Mouse (Mus musculus): Measurements from ENCODE around the gene Hectd4. TPM values are rescaled to one million over a fixed set of nuclear protein-coding genes. Genes with fewer than 3 reads are reported as not detected.
"Not testable (repeated sequence)": the region's sequence is repeated elsewhere in the genome, so short reads cannot be mapped to it uniquely, and the experiment has no call there.

Hectd4 gene
- polyA plus RNA-seq, 1 experiment from 2014 or later, result 7.3 TPM

DNA sequence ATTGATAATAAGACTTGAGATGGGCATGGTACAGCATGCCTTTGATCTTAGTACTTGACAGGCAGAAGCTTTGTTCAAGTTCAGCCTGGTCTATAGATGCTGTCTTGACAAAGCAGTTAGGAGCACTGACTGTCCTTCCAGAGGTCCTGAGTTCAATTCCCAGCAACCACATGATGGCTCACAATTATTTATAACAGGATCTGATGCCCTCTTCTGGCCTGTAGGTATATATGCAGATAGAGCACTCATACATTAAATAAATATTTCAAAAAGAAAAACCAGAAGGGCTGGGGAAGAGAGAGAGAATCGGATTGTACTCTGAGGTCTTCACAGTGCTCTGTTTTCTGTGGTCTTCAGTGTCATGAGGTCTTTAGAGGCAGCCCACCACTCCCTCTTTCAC is 17.6 kb upstream of the Hectd4 start:
- Histone ChIP-seq H3K27me3 (ENCODE audit: control insufficient read depth, insufficient read depth, low read length) (no peaks in the 10 kb centered on the region), H3K4me3 (ENCODE audit: low read depth, low read length) (no peak overlapping the region), H3K36me3 (ENCODE audit: control insufficient read depth, insufficient read depth, low read length) (peaks cover 16% of the 10 kb centered on the region), H3K27ac (ENCODE audit: low read depth, low read length) (no peak overlapping the region), H3K9me3 (replicated peaks; ENCODE audit: control insufficient read depth, low read length) (no peaks in the 10 kb centered on the region), H3K4me2 (no peak overlapping the region), H3K4me1 (ENCODE audit: control insufficient read depth, insufficient read depth, low read length) (peaks cover 16% of the 10 kb centered on the region), H3K9ac (ENCODE audit: low read depth, low read length) (no peak overlapping the region)
- ATAC-seq (replicated peaks; ENCODE audit: insufficient number of reproducible peaks, low FRiP score, low TSS enrichment), result no peak
- 83% methylated on average over 1 of the region's 1 CpGs for WGBS (ENCODE audit: insufficient replicate concordance)

DNA sequence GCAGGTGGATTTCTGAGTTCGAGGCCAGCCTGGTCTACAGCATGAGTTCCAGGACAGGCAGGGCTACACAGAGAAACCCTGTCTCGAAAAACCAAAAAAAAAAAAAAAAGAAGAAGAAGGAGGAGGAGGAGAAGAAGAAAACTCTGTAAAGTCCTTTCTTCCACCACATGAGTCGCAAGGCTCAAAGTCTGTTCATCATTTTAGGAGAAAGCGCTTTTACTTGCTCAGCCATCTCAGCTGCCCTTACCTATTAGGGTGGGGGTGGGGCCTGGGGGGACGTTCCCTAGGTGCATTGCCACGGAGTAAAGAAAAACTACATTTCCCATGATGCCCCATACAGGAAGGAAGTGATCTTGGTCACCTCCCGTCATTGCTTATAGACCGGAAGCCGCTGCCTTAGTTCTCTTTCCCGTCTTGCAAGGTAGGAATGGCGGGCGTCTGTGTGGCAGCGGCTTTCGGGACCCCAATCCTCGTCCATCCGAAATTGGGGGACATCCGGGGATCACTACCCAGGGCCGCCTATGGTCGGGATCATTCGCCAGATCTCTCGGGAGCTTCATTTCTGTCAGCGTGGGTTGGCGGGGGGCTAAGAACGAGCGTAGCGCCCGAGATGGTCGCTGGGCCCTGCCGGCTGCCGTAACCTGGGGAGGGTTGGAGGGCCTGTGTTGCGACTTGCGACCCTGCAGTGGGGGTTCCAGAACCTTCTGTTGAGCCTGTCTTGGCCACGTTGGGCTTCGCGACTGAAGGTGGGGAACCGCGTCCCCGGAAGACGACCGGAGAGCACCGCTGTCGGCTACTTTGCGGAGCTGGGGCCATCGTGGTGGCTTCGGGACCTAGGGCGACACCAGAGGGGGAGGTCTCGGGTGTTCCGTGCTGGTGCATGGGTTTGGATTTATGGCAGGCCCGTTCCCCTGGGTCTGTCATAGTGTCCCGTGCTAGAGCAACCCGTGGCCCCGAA is 15.6 kb upstream of the Hectd4 start, which contains the start of gene Rpl6:
TSS of gene Rpl6 (plus strand) at position 350 of the 958 bp plus-strand sequence.
- peak; percentile 77 for ATAC-seq (replicated peaks; ENCODE audit: insufficient number of reproducible peaks, low FRiP score, low TSS enrichment)
- peak within 1 kb of the TSS; percentile 89 for H3K4me3 ChIP-seq (ENCODE audit: low read depth, low read length)
- peak within 1 kb of the TSS; percentile 82 for H3K9ac ChIP-seq (ENCODE audit: low read depth, low read length)
- H3K27me3 ChIP-seq (ENCODE audit: control insufficient read depth, insufficient read depth, low read length), result no peaks in the 10 kb centered on the region
- H3K9me3 ChIP-seq (replicated peaks; ENCODE audit: control insufficient read depth, low read length), result no peaks in the 10 kb centered on the region
- H3K4me2 ChIP-seq, result peak within 1 kb of the TSS; percentile 81
- 2% methylated on average over 52 of the region's 52 CpGs for WGBS (ENCODE audit: insufficient replicate concordance)
- peak within 1 kb of the TSS; percentile 75 for H3K27ac ChIP-seq (ENCODE audit: low read depth, low read length)
- H3K36me3 ChIP-seq (ENCODE audit: control insufficient read depth, insufficient read depth, low read length), result peaks cover 31% of the 10 kb centered on the region
- H3K4me1 ChIP-seq (ENCODE audit: control insufficient read depth, insufficient read depth, low read length), result peaks cover 16% of the 10 kb centered on the region

DNA sequence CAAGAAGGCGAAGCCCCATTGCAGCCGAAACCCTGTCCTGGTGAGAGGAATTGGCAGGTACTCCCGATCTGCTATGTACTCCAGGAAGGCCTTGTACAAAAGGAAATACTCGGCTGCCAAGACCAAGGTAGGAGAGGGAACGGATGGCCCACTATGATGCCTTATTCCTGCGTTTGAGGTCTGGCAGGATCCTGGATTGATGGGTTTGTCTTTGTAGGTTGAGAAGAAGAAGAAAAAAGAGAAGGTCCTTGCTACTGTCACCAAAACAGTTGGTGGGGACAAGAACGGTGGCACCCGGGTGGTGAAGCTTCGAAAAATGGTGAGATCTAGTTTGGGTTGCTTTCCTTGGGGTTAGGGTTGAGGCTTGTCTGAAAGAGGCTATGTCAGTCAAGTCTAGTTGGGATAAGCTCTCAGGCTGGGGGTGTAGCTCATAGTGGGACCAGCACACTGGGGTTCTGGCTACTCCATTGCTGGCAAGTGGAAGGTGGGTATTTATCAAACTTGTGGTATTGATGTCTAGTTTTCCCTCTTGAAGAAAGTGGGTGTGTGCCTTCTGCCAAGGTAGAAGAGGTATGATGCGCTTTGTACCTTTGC is 14.4 kb upstream of the Hectd4 start:
- ATAC-seq (replicated peaks; ENCODE audit: insufficient number of reproducible peaks, low FRiP score, low TSS enrichment); H3K27me3 ChIP-seq (ENCODE audit: control insufficient read depth, insufficient read depth, low read length); H3K9me3 ChIP-seq (replicated peaks; ENCODE audit: control insufficient read depth, low read length); H3K27ac ChIP-seq (ENCODE audit: low read depth, low read length): not testable (repeated sequence)
- Histone ChIP-seq H3K4me2 (peak overlapping the region; percentile 81), H3K9ac (ENCODE audit: low read depth, low read length) (peak overlapping the region; percentile 82), H3K4me3 (ENCODE audit: low read depth, low read length) (peak overlapping the region; percentile 89), H3K36me3 (ENCODE audit: control insufficient read depth, insufficient read depth, low read length) (peaks cover 42% of the 10 kb centered on the region), H3K4me1 (ENCODE audit: control insufficient read depth, insufficient read depth, low read length) (peaks cover 16% of the 10 kb centered on the region)
- 75% methylated on average over 8 of the region's 10 CpGs for WGBS (ENCODE audit: insufficient replicate concordance)

DNA sequence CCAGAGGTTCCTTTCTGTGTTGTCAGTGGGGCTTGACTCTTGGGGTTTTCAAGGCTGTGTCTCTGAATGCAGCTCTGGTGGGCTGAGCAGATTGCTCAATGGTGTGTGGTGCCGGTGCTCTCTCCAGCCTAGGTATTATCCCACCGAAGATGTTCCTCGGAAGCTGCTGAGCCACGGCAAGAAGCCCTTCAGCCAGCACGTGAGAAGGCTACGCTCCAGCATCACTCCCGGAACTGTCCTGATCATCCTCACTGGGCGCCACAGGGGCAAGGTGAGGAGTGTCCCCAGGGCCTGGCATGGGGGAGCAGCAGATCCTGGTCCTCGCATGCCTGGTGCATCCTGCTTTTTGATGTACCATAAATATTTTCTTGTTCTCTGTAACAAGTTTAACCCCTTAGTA is 13.5 kb upstream of the Hectd4 start:
- H3K4me2 ChIP-seq, result peak overlapping the region; percentile 81

DNA sequence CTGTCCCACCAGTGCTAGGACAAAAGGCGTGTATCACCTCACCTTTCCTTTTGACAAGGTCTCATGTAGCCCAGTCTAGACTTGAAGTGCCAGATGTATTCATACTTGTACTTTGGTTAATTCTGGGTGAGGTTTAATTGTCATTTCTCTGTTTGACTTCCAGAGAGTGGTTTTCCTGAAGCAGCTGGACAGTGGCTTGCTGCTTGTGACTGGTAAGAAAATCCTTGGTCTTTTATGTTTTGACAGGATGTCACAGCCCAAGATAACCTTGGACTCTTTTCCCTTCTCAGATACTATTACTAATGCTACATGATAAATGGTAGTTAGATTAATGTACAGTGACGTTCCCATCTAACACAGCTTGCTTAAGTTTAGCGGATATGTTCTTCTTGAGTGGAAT is 13.0 kb upstream of the Hectd4 start:
- 74% methylated on average over 3 of the region's 3 CpGs for WGBS (ENCODE audit: insufficient replicate concordance)
- Histone ChIP-seq H3K27ac (ENCODE audit: low read depth, low read length) (no peak overlapping the region), H3K36me3 (ENCODE audit: control insufficient read depth, insufficient read depth, low read length) (peaks cover 55% of the 10 kb centered on the region), H3K4me2 (no peak overlapping the region), H3K9me3 (replicated peaks; ENCODE audit: control insufficient read depth, low read length) (no peaks in the 10 kb centered on the region), H3K9ac (ENCODE audit: low read depth, low read length) (peak overlapping the region; percentile 43; the same call in 1 of the 2 replicates), H3K4me3 (ENCODE audit: low read depth, low read length) (no peak overlapping the region), H3K4me1 (ENCODE audit: control insufficient read depth, insufficient read depth, low read length) (peaks cover 16% of the 10 kb centered on the region), H3K27me3 (ENCODE audit: control insufficient read depth, insufficient read depth, low read length) (no peaks in the 10 kb centered on the region)
- no peak for ATAC-seq (replicated peaks; ENCODE audit: insufficient number of reproducible peaks, low FRiP score, low TSS enrichment)

More for the DNA sequence above, 13.5 kb upstream of the Hectd4 start:
- Histone ChIP-seq H3K27ac (ENCODE audit: low read depth, low read length) (no peak overlapping the region), H3K9me3 (replicated peaks; ENCODE audit: control insufficient read depth, low read length) (no peaks in the 10 kb centered on the region), H3K36me3 (ENCODE audit: control insufficient read depth, insufficient read depth, low read length) (peaks cover 51% of the 10 kb centered on the region), H3K9ac (ENCODE audit: low read depth, low read length) (peak overlapping the region; percentile 82), H3K27me3 (ENCODE audit: control insufficient read depth, insufficient read depth, low read length) (no peaks in the 10 kb centered on the region), H3K4me1 (ENCODE audit: control insufficient read depth, insufficient read depth, low read length) (peaks cover 16% of the 10 kb centered on the region), H3K4me3 (ENCODE audit: low read depth, low read length) (no peak overlapping the region)
- 82% methylated on average over 9 of the region's 9 CpGs for WGBS (ENCODE audit: insufficient replicate concordance)
- no peak for ATAC-seq (replicated peaks; ENCODE audit: insufficient number of reproducible peaks, low FRiP score, low TSS enrichment)

DNA sequence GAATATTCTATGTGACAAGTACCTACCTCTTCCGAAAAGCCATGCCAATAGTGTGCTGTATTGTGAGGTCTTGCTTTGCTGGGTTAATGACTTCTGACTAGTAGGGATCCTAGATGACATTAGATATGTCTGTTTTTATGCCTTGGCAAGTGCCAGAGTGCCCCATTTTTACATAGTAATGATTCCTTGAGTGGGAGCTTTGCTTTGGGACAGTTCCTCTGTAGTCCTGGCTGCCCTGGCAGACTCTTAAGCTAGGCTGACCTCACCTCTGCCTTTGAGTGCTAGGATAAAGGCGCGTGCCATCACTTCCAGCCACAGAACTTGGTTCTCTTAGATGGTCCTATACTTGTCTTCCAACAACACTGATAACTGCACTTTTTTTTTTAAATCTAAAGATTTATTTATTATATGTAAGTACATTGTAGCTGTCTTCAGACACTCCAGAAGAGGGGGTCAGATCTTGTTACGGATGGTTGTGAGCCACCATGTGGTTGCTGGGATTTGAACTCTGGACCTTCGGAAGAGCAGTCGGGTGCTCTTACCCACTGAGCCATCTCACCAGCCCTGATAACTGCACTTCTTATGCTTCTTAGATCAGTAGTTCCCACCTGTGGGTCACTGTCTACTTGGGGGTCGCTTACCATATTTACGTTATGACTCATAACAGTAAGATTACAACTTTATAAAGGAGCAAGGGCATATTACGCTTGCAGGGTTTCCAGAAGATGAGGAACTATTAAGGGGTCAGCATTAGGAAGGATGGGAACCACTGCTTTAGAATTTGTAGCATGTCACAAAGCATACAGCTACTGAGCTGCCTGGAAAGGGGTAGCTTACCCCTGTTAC is 10.0 kb upstream of the Hectd4 start:
- no peak overlapping the region for H3K4me2 ChIP-seq
- H3K9ac ChIP-seq (ENCODE audit: low read depth, low read length), result no peak overlapping the region
- peaks cover 16% of the 10 kb centered on the region for H3K4me1 ChIP-seq (ENCODE audit: control insufficient read depth, insufficient read depth, low read length)
- no peaks in the 10 kb centered on the region for H3K27me3 ChIP-seq (ENCODE audit: control insufficient read depth, insufficient read depth, low read length)
- ATAC-seq (replicated peaks; ENCODE audit: insufficient number of reproducible peaks, low FRiP score, low TSS enrichment), result no peak
- peaks cover 57% of the 10 kb centered on the region for H3K36me3 ChIP-seq (ENCODE audit: control insufficient read depth, insufficient read depth, low read length)
- H3K27ac ChIP-seq (ENCODE audit: low read depth, low read length), result no peak overlapping the region
- 94% methylated on average over 9 of the region's 9 CpGs for WGBS (ENCODE audit: insufficient replicate concordance)
- H3K4me3 ChIP-seq (ENCODE audit: low read depth, low read length), result no peak overlapping the region
- H3K9me3 ChIP-seq (replicated peaks; ENCODE audit: control insufficient read depth, low read length), result no peaks in the 10 kb centered on the region

DNA sequence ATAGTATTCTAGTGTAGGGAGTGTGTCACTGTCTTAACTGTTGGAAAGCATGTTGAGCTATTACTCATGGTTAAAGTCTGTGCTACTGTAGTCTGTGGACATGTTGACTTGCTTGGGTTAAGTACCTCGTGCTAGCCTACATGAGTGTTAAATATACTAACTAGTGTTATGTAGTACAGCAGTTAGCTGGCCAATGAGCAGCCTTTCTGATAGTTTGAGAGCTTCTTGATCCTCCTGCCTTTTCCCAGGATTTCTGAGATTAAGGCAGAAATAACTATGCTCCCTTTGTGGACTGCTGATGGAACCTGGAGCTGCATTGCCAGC is 9.5 kb upstream of the Hectd4 start:
- Histone ChIP-seq H3K36me3 (ENCODE audit: control insufficient read depth, insufficient read depth, low read length) (peaks cover 57% of the 10 kb centered on the region), H3K9ac (ENCODE audit: low read depth, low read length) (no peak overlapping the region), H3K4me1 (ENCODE audit: control insufficient read depth, insufficient read depth, low read length) (peaks cover 15% of the 10 kb centered on the region), H3K27ac (ENCODE audit: low read depth, low read length) (no peak overlapping the region), H3K27me3 (ENCODE audit: control insufficient read depth, insufficient read depth, low read length) (no peaks in the 10 kb centered on the region), H3K4me3 (ENCODE audit: low read depth, low read length) (no peak overlapping the region), H3K9me3 (replicated peaks; ENCODE audit: control insufficient read depth, low read length) (no peaks in the 10 kb centered on the region), H3K4me2 (no peak overlapping the region)
- WGBS (ENCODE audit: insufficient replicate concordance), result 86% methylated on average over 1 of the region's 1 CpGs
- ATAC-seq (replicated peaks; ENCODE audit: insufficient number of reproducible peaks, low FRiP score, low TSS enrichment), result no peak

DNA sequence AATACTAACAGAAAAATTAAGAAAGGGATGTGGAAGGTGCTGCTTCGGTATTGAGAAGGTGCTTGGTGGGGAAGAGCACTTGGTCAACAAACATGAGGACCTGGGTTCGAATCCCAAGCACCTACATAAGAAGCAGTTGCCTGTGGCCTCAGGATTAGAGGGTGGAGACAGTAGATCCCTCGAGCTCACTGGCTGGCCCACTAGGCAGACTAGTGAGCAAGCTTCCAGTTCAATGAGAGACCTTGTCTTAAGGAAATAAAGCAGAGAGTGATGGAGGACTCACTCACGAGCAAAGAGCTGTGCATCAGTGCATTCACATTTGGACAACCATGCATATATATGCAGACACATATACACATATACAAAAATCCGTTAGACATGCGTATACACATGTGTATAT is 7.9 kb upstream of the Hectd4 start:
- Histone ChIP-seq H3K27ac (ENCODE audit: low read depth, low read length) (no peak overlapping the region), H3K27me3 (ENCODE audit: control insufficient read depth, insufficient read depth, low read length) (no peaks in the 10 kb centered on the region), H3K4me2 (no peak overlapping the region), H3K36me3 (ENCODE audit: control insufficient read depth, insufficient read depth, low read length) (peaks cover 43% of the 10 kb centered on the region), H3K4me1 (ENCODE audit: control insufficient read depth, insufficient read depth, low read length) (no peaks in the 10 kb centered on the region), H3K9me3 (replicated peaks; ENCODE audit: control insufficient read depth, low read length) (no peaks in the 10 kb centered on the region), H3K4me3 (ENCODE audit: low read depth, low read length) (no peak overlapping the region), H3K9ac (ENCODE audit: low read depth, low read length) (no peak overlapping the region)
- 85% methylated on average over 6 of the region's 6 CpGs for WGBS (ENCODE audit: insufficient replicate concordance)
- ATAC-seq (replicated peaks; ENCODE audit: insufficient number of reproducible peaks, low FRiP score, low TSS enrichment), result no peak
